Mouse (Mus musculus) left cerebral cortex, postnatal 36 days (tissue): ENCODE results near the gene Dcps. TPM values are rescaled to one million over a fixed set of nuclear protein-coding genes. Genes with fewer than 3 reads are reported as not detected.
A peak's percentile ranks its signal among the peaks of the same experiment; 100 is the strongest.

Source experiments
- DNase-seq, 2 experiments: peaks; one replicate each; pipeline ENCODE4 v3.0.0; 2021 to 2022; ENCODE audit warnings: low spot score in 2 of 2, mixed read lengths in 1 of 2
- intact Hi-C: fragments of 180-260 bp; cut with DNase I; formaldehyde crosslinking; loops from one replicate; pipeline ENCODE4 v1.15.1; 2025
- total RNA-seq, 2 experiments: library from RNA; stranded (reverse); gene quantifications; 2 replicates each; pipeline ENCODE4 v1.2.3; 2021

Dcps gene
- total RNA-seq, 2 experiments from 2014 or later, result 16.4 to 16.7 TPM

DNA sequence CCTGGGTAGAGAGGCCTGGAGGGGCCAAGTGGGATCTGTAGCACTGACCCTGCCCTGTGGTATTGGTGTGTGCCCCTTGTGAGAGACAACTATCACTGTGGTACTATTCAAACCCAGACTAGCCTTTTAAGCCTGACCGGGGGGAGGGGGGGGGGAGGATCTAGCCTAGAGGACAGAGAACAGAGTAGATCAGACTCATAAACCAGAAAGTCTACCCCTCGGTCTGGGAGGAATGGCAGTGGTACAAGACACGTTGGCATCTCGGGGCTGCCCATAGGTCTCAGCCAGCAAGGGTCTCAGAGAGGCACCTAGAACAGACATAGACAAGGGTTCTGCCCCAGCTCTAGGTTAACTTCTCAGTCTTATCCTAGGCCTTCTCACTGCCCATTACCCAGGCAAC, 60.1 kb downstream of the Dcps start:
- intact Hi-C loops, result loop anchor here (5.0 kb wide), 1 partner anchor 46 kb away; no protein-coding TSS in a partner anchor

DNA sequence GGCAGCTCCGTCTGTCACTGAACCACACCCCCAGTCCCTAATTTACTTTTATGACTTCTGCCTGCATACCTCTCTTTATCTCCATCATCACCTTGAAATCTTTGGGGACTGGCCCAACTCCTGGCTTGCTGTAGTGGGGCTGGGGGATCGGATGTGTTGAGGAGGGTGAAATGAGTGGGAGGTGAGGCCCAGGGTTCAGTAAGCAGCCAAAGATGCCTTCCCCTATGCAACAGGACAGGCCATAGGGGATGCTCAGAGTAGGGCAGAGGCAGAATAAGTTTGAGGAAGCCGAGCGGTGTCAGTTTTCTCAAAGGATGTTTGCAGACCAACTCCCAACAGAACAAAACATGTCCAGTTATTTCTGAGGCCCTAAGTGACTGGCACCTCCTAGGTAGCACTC, 60.6 kb downstream of the Dcps start:
- DNase-seq, result no peak
- intact Hi-C loops, result loop anchor here (5.0 kb wide), 1 partner anchor 47 kb away; no protein-coding TSS in a partner anchor

More for the DNA sequence above, 60.1 kb downstream of the Dcps start:
- DNase-seq, result no peak

DNA sequence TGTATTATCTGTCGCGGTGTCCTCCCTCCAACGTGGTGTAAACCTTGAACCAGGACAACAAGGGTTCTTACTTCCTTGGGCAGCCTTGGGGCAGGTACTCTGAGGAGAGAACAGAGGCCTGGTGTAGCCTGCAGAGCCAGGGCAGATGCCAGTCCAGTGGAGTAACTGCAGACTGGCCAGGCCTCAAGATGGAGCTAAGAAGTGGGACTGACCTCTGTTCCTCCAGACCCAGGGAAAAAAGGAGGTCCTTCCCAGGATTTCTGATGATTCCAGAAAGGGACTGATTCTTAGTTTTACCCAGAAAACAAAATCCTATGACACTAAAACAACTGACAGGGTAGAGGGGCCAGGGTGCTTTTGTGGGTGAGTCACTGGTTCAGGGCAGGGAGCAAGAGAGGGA, 61.6 kb downstream of the Dcps start:
- DNase-seq, result no peak
- intact Hi-C loops, result loop anchor here (5.0 kb wide), 1 partner anchor 72 kb away; no protein-coding TSS in a partner anchor

DNA sequence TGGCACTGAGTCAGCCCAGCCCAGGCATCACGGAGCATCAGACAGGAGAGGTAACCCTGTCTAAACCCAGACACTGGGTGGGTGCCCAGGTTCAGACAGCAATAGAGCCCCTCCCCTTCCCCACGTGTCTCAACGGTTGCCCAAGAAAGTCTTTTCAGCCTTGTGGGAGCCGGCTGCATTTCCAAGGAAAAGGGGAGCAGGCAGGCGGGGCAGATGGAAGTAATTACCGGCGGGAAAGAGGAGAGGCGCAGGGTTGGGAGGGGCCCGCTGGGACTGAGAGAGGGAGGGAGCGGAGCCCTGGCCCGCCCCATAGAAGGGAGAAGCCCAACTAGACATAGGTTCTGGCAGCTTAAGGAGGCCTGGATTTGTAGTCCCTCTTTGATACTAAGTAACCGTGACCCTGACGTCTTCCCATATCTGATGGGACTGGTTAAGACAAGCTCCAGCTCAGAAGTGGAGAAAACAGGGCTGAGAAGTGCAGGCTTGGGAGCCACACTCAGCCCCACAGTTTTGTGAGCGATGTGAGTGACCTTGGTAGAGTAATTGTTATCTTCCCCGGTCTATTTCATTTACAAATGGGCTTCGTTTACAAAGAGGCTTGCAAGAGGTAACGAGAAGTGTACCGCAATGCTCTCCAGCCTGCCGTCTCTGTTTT, 63.8 kb downstream of the Dcps start:
- peak in 1 of 2 experiments; percentile 25 for DNase-seq
- intact Hi-C loops, result loop anchor here (5.0 kb wide), 1 partner anchor 70 kb away; no protein-coding TSS in a partner anchor

DNA sequence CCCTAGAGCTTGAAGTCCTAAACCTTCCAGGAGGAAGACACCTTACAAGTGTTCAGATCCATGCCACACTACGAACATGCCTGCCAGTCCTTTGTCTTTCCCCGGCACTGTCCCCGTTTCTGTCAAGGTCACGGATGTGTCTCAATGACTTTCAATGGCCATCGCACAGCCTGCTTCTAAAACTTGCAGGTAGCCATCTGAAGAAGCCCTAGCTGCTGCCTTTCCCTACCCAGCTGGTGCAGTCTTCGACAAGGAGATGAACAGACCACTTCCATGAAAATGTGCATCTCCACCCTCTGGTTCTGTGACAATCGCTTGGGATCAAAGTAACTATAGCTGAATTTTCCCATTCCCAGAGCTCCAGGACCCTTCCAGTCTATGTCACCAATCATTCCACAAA, 64.4 kb downstream of the Dcps start:
- no peak for DNase-seq
- intact Hi-C loops, result loop anchor here (5.0 kb wide), 1 partner anchor 69 kb away; no protein-coding TSS in a partner anchor

DNA sequence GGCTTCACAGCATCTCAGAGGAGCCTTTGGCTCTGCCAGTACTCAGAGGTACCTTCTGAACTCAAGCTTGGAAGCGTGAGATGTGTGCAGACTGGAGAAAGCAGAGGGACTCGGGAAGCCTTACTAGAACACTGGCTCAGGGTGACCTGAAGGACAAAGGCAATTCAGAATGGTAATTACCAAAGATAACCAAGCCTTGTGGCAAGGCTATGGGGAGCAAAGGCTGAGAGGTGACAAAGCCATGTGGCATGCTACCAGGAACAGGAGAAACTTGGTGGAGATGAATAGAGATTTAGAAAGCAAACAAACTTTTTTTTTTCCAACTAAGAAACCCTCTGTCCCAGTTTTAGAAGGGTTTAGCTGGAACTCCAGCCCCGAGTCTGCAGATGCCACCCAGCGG, 65.3 kb downstream of the Dcps start:
- DNase-seq, result no peak
- intact Hi-C loops, result loop anchor here (5.0 kb wide), 1 partner anchor 68 kb away; no protein-coding TSS in a partner anchor

DNA sequence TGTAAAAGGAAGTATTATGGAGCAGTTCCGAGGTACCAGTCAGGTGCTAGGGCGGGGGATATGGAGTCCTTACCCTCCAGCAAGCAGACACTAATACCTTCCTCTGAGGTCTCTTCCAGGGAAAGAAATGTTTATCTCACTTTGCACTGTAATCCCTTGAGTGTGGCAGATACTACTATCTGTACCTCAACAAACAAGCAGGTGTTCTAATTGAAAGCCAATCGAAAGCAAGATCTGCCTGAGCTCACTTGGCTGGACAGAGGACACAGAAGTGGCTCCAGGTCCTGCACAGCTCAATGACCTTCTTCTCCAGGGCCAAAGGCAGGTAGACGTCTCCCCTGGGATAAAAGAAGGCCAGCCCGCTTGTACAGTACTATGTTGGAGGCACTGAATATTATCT, 65.8 kb downstream of the Dcps start:
- intact Hi-C loops, result loop anchor here (5.0 kb wide), 1 partner anchor 68 kb away; no protein-coding TSS in a partner anchor
- DNase-seq, result no peak

DNA sequence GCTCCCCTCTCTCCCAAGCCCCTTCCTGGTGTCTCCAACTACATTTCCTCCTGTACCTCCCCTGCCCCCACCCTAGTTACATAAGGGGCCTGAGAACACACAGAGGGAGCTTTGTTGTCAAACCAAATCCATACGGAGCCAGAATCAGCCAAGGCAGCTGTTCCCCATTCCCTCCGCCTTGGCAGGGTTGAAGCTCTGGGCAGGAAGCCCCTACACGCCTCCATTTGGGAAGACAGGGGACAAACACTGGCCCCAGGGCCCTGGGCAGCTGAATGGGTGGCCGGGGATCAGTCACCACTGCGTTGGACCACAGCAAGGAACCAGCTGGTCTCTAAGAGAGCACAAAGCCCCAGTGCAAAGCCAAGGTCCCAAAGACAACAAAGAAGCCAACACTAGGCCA, 66.9 kb downstream of the Dcps start:
- intact Hi-C loops, result no loop called here
- DNase-seq, result peak; percentile 70 to 73

DNA sequence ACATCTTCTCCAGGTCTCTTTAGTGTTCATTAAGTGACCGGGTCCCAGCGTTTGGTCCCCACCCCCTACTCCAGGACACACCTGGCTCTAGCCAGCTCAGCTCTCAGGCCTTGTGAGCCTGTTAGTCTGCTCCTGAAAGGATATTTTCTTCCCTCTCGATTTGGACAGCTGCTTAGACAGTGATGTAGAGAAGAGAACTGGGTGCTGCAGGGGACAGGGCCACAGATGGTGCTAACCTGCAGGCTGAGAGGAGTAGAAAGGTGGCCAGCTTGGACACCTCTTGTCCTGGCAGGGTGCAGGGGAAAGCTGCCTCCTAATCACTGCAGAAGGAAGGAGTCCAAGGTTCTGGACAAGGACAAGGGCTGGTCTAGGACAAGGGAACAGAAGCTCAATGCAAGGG, 67.8 kb downstream of the Dcps start:
- intact Hi-C loops, result no loop called here
- peak in 1 of 2 experiments; percentile 2 for DNase-seq

DNA sequence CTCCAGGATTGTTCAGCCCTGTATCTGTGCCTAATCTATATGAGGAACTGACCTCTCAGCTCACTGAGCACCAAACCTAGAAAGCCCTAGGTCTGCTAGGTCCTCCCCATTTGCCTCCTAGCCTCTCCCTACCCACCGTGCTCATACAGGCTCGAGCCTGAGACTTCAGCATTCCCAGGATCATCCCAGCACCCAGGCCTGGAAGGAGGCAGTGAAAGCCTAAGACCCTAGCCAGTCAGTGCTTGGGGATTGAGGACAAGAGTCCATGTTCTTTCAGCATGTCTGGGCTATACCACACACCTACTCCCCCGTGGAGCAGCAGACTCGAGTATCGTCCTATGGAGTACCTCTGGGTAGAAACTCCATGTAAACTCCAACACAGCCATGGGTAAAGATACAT, 68.5 kb downstream of the Dcps start:
- intact Hi-C loops, result no loop called here
- DNase-seq, result peak in 1 of 2 experiments; percentile 1

DNA sequence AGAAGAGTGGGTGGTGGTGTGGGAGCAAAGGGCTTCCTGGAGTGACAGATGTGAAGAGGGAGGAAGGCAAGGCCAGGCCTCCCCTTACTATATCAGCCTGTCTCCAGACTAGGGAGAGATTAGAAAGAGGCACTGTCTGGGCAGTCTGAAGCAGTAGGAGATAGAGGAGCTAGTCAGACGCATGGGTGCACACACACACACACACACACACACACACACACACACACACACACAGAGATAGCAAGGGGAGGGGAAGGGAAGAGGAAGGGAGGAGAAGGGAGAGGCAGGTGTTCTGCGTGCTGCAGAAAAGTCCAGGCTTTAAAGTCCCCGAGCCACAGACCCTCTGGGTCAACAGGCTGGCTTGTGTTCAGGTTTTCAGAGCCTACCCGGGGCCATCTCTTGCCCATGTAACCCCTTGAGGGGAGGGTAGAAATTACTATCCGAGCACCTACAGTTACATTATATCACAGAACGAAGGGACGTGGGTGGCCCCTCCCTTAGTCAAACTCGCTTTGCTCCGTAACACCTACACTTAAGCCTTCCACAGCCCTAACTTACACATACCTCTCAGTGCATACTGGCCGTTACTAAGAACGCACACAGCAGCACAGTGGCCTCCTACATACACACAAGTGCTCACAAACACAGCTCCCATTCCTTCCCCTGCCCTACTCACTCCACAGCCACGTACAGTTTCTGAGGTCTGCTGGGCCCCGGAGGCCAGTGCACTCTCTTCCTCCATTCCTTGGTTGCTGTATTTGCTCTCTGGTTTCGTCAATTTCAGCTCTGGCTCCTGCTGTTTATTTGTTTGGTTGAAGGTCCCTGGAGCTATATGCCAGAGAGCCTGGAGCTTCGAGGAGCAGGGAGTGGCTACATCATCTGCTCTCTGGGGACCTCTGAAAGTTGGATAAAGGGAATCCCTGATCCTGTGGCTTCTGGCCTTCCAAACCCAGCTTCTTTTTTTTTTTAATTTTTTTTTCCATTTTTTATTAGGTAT, 69.7 kb downstream of the Dcps start:
- intact Hi-C loops, result no loop called here
- peak in 1 of 2 experiments; percentile 3 for DNase-seq

DNA sequence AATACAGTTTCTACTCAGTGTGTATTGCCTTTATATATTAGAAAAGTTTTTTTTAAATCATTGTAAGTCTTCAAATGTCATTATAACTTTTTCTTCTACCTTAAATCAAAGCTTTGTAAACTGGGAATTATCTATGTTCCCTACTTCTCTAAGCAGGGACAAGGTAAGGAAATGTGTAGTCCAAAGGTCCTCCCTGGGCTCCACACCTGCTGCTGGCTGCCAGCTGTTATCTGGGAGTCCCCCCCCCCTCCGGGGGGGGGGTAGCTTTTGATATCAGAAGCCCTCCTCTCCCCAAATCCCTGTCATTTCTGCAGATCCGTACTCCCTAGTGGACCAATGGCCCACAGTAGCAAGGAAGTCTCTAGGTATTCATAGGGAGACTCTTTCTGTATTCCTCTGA, 70.4 kb downstream of the Dcps start:
- peak in 1 of 2 experiments; percentile 0 for DNase-seq
- intact Hi-C loops, result no loop called here

DNA sequence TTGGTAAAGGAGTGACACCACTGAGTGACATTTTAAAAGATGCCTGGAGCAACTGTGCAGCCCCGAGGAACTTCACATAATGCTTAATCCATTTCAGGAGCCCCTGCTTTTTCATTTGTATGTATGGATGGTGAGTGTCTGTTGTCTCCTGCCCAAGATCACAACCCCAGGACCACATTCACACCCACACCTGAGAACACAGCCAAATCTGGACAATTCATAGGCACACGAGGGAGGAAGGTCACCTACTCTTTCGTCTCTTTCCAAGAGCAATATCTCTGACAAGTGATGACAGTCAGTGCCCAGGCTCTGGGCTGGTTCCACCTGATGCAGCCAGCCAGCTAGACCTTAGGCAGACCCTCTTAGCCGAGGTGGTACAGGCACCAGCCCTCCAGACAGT, 71.2 kb downstream of the Dcps start:
- peak in 1 of 2 experiments; percentile 1 for DNase-seq
- intact Hi-C loops, result no loop called here

DNA sequence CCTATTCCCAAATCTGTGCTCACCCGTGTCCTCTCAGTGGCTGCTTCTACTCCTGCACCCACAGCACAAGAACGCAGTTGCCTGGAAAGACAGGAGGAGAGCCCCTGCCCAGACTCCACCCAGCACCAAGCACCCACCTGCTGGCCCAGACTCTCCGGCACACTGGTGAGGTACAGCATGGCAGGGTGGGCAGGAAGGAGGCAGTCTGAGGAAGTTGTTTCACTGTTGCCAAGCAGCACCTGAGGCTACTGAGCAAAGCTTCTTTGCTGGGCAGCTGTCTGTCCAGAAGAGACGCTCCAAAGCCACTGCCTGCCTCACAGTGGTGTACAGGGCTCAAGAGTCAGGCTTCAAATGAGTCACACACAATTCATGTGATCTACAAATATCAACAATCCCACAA, 77.1 kb downstream of the Dcps start:
- intact Hi-C loops, result no loop called here
- DNase-seq, result peak; percentile 1 to 2

DNA sequence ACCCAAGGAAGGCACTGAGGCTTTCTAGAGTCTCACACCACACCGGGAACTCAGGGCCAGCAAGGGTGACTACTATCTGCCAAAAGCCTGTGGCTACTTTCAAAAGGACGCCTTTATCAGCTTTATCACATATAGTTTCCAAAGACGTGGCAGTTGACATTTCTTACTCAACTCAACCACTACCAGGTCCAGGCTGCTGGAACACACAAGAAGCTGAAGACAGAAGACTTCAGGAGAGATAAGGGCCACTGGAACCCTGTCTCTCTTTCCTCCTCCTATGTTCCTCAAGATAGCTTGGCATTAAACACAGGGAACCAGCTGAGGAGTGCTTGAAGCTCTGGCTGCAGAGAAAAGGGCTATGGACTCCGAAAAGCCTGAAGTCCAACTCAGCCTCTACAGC, 78.0 kb downstream of the Dcps start:
- intact Hi-C loops, result no loop called here
- DNase-seq, result no peak

DNA sequence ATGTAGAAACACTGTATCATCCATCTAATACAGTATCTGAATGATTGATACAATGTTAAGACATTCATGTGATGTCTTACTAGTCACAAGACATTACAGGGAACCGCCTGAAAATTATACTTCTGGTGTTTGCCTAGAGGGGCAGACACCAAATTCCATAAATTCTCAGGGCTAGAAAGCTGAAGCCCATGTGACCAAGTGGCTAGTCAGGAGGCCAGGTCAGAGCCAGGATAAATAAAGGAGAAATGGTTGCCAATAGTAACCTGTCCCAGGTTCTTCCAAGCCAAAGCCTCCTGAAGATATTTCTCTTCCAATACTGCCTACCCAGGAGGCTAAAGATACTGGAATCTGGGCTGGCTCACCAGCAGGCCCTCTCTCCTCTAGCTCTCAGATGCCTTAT, 80.1 kb downstream of the Dcps start:
- DNase-seq, result peak in 1 of 2 experiments; percentile 1
- intact Hi-C loops, result no loop called here

DNA sequence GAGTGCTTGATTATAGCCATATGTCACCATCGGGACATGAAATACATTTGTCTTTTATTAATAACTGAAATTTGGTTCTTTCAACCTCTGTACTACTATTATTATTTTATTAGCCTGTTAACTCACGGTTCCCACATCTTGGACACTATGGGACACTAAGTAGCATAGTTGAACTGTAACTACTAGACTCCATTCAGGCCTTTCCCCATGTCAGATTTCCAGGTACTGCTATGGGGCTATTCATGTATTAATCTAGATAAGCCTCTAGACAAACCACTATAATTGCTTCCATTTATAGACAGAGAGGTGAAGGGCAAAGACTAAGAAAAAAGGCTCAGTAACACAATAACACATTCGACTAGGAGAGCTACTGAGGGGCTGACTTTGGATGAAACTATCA, 82.5 kb downstream of the Dcps start:
- intact Hi-C loops, result no loop called here
- DNase-seq, result no peak

DNA sequence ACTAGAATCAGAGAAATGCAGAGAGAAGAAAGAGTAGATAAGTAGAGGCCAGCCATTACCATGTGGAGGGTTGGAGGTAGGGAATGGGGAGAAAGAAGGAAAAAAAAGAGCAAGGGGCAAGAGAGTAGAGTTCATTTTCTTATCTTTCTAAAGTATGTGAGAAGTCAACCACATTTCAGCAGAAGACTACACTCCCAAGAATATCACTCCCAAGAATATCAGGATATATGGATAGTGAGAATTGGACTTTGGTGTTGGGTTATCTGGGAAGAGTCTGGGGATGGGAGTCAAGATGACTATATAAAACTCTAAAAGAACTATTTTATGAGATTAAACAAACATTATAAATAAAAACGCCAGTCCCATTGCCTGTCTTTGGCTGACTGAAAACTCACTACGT, 83.0 kb downstream of the Dcps start:
- no peak for DNase-seq
- intact Hi-C loops, result no loop called here
